Mouse (Mus musculus): ENCODE data around the gene Cript.

DNA sequence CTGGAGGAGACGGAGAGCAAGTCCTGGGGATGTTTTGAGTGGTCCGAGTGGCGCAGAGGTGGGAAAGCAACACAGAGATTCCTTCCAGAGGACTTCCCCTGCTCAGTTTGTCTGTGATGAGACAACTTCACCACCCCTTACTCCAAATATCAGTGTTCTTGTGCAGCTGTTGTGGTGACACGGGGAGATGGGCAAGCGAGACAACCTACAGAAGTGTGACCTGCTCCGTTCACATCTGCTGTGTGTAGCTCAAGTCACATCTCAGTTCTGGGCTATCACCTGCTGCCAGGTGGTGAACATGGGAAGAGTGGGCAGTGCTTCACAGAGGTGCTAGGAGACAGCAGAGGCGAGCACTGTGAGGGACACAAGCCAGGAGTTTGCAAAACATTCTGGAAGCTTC is 31.4 kb downstream of the Cript start:
- TF ChIP-seq ZC3H11A (IDR thresholded peaks at IDR 0.05; ENCODE audit: borderline replicate concordance, low read depth, low read length) (no peak), MAFK (IDR thresholded peaks at IDR 0.05; ENCODE audit: insufficient read depth, low read depth, low read length) (no peak), CHD2 (IDR thresholded peaks at IDR 0.05; ENCODE audit: low read depth, low read length) (no peak)

Data from ES-E14 (cell line).